In the genomic region with DNA sequence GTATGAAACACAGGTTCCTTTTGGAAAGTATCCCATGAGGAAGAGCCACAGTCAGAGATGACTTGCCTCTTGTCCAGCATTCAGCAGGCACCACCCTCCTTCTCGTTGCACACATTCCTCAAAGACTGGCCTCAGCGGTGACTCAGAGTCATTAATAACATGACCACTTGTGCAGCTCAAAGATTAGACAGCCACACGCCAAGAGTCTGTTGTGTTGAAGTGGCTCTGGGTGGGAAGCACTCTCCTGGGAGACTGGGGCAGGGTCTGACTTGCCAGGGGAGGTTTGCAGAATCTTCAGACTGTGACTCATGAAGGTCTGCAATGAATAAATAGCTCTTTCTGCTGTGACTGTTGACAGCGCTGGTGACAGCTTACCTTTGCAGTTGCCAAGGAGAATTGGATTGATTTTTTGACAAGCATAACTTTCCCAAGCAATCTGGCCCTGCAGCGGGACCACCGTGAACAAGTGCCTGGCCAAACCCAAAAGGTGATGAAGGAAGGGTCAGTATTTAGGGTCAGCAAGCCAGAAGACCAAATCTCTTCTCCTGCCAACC, we compare ENCODE assay signal across 10 mouse cellular contexts.
DNase-seq lines count a peak whose midpoint lies in the region; ATAC-seq and TF ChIP-seq lines count a peak whose summit lies in the region.
"Had no signal": no experiment of that assay in that cellular context is flagged by ENCODE, and none has a peak within 500 bp of the region (broad histone marks: within the 10 kb centered on the region; RNA-seq: fewer than 3 reads in every experiment).

No protein-coding gene starts in this region.

- peaks cover 14% of the 10 kb centered on the region for H3K4me1 ChIP-seq in heart, embryonic 11.5 days (ENCODE audit: control insufficient read depth, insufficient read depth, low read length)
- peaks cover 32% of the 10 kb centered on the region for H3K4me1 ChIP-seq in limb, embryonic 10.5 days
- H3K4me1 ChIP-seq in forebrain, embryonic 11.5 days (replicated peaks; ENCODE audit: control insufficient read depth, insufficient read depth, low read length) = no peaks in the 10 kb centered on the region

- peak; percentile 95 for DNase-seq in heart, adult 11 months
- no peak for DNase-seq in heart, adult 8-10 months (ENCODE audit: low spot score)
- DNase-seq in Patski (ENCODE audit: low read depth, low spot score) = peak; percentile 91
- no peak for DNase-seq in limb, embryonic 10.5 days (ENCODE audit: low spot score)
- no peak for DNase-seq in forebrain, embryonic 11.5 days (ENCODE audit: low spot score)
- no peak for DNase-seq in spleen, adult 18-20 months
- no peak for DNase-seq in ovary, adult 18-20 months (ENCODE audit: low spot score)

- in situ Hi-C loops in Patski (cut with MboI; ENCODE audit: low pct_unique_long_range_greater_than_20kb) = loop anchor here (10.0 kb wide), 1 partner anchor 112 kb away; no protein-coding TSS in a partner anchor

- POLR2A ChIA-PET in Patski (lab: Charles Lee) = interaction anchor here (0.6 kb wide), 1 partner anchor 251 kb away, joined by 5 read pairs; no protein-coding TSS in a partner anchor

- no peak overlapping the region for H3K4me3 ChIP-seq in heart, embryonic 11.5 days (ENCODE audit: low read depth, low read length)
- no peak overlapping the region for H3K4me3 ChIP-seq in limb, embryonic 10.5 days
- H3K4me3 ChIP-seq in forebrain, embryonic 11.5 days (ENCODE audit: low read depth, low read length) = no peak overlapping the region
- H3K4me3 ChIP-seq: embryonic facial prominence, embryonic 12.5 days; limb, embryonic 12.5 days had no signal

- CTCF ChIA-PET in Patski (lab: Charles Lee) = interaction anchor here (0.6 to 1.3 kb wide), 3 partner anchors 167 to 481 kb away, joined by 3 read pairs; no protein-coding TSS in a partner anchor

- peak overlapping the region; percentile 16 for H3K4me2 ChIP-seq in heart, embryonic 11.5 days
- no peak overlapping the region for H3K4me2 ChIP-seq in forebrain, embryonic 11.5 days (ENCODE audit: low read depth, low read length, severe bottlenecking)
- H3K4me2 ChIP-seq: embryonic facial prominence, embryonic 12.5 days; limb, embryonic 12.5 days had no signal

- 22% methylated on average over 6 of the region's 6 CpGs for WGBS in heart, embryonic 11.5 days (ENCODE audit: insufficient replicate concordance)
- WGBS in limb, embryonic 10.5 days = 58% methylated on average over 6 of the region's 6 CpGs
- 70% methylated on average over 6 of the region's 6 CpGs for WGBS in forebrain, embryonic 11.5 days

- H3K9me3 ChIP-seq in heart, embryonic 11.5 days (replicated peaks; ENCODE audit: control insufficient read depth, low read length) = no peaks in the 10 kb centered on the region
- H3K9me3 ChIP-seq in limb, embryonic 10.5 days (replicated peaks) = no peaks in the 10 kb centered on the region
- no peaks in the 10 kb centered on the region for H3K9me3 ChIP-seq in forebrain, embryonic 11.5 days (ENCODE audit: control insufficient read depth, low read length)
- H3K9me3 ChIP-seq: embryonic facial prominence, embryonic 12.5 days; limb, embryonic 12.5 days had no signal

- no peak overlapping the region for H3K9ac ChIP-seq in heart, embryonic 11.5 days (ENCODE audit: low read depth, low read length)
- no peak overlapping the region for H3K9ac ChIP-seq in forebrain, embryonic 11.5 days (ENCODE audit: low read length)
- H3K9ac ChIP-seq: embryonic facial prominence, embryonic 12.5 days; limb, embryonic 12.5 days had no signal

- ATAC-seq in Patski = peak; percentile 90
- peak; percentile 85 for ATAC-seq in heart, embryonic 11.5 days (replicated peaks; ENCODE audit: insufficient number of reproducible peaks, low FRiP score, low TSS enrichment)
- no peak for ATAC-seq in forebrain, embryonic 11.5 days (replicated peaks; ENCODE audit: low FRiP score)

- no peaks in the 10 kb centered on the region for H3K27me3 ChIP-seq in Patski
- no peaks in the 10 kb centered on the region for H3K27me3 ChIP-seq in heart, embryonic 11.5 days (ENCODE audit: control insufficient read depth, insufficient read depth, low read length)
- H3K27me3 ChIP-seq in limb, embryonic 10.5 days (ENCODE audit: low read depth, poor library complexity, severe bottlenecking) = peaks cover 15% of the 10 kb centered on the region; the same call in 1 of the 2 replicates
- no peaks in the 10 kb centered on the region for H3K27me3 ChIP-seq in forebrain, embryonic 11.5 days (ENCODE audit: control insufficient read depth, insufficient read depth, low read length)
- H3K27me3 ChIP-seq: embryonic facial prominence, embryonic 12.5 days had no signal

- H3K27ac ChIP-seq in heart, embryonic 11.5 days (ENCODE audit: low read depth, low read length) = peak overlapping the region; percentile 70
- H3K27ac ChIP-seq in limb, embryonic 10.5 days = peak overlapping the region; percentile 8; the same call in 1 of the 2 replicates
- no peak overlapping the region for H3K27ac ChIP-seq in forebrain, embryonic 11.5 days (ENCODE audit: low read depth, low read length)
- H3K27ac ChIP-seq: embryonic facial prominence, embryonic 12.5 days; limb, embryonic 12.5 days had no signal

- TF ChIP-seq CTCF in Patski (IDR thresholded peaks at IDR 0.05) = no peak

- H3K36me3 ChIP-seq in heart, embryonic 11.5 days (ENCODE audit: control insufficient read depth, insufficient read depth, low read length) = no peaks in the 10 kb centered on the region
- H3K36me3 ChIP-seq in limb, embryonic 10.5 days = no peaks in the 10 kb centered on the region
- no peaks in the 10 kb centered on the region for H3K36me3 ChIP-seq in forebrain, embryonic 11.5 days (ENCODE audit: control insufficient read depth, insufficient read depth, low read length)
- H3K36me3 ChIP-seq: embryonic facial prominence, embryonic 12.5 days; limb, embryonic 12.5 days had no signal

Comparison
In these comparisons a context has a peak if more than half of its experiments do, and no peak if none do; other contexts are left out.
1. DNase-seq: peak in heart, adult 11 months (single experiment) and Patski (single experiment); none in heart, adult 8-10 months (single experiment), limb, embryonic 10.5 days (single experiment), forebrain, embryonic 11.5 days (single experiment), spleen, adult 18-20 months (0 of 2) and ovary, adult 18-20 months (single experiment).